Mouse (Mus musculus) monocyte, adult 5-6 weeks (primary cell): ENCODE measurements around the gene Nkiras2. TPM values are rescaled to one million over a fixed set of nuclear protein-coding genes. Genes with fewer than 3 reads are reported as not detected.

ENCODE experiments used
- total RNA-seq: library from RNA; stranded (forward); fragments of 200-1000, 200-491, 200-594 nt; gene quantifications from 3 replicates; pipeline ENCODE4 v1.2.3, GENCODE M21; 2017

Nkiras2 gene
- total RNA-seq, 1 experiment from 2014 or later = 54.5 TPM

Other genes starting within 250 kb of the Nkiras2 start
- gene Jup, start 221.5 kb upstream of the Nkiras2 start, total RNA-seq = 14.7 to 28.8 TPM (median 21.2 TPM) in 3 replicates
- gene P3h4, start 204.4 kb upstream of the Nkiras2 start, total RNA-seq = 0.64 to 5.3 TPM (median 3.1 TPM) in 3 replicates
- gene Fkbp10, start 203.5 kb upstream of the Nkiras2 start, total RNA-seq = 0.57 to 4.4 TPM (median 2.1 TPM) in 3 replicates
- gene Nt5c3b, start 177.4 kb upstream of the Nkiras2 start, total RNA-seq = 8.0 to 38.5 TPM (median 14.4 TPM) in 3 replicates
- 0.97 TPM in 1 of 3 replicates, not detected in the others for gene Klhl10, start 177.3 kb upstream of the Nkiras2 start, total RNA-seq
- 16.4 to 28.5 TPM (median 24.2 TPM) in 3 replicates for gene Klhl11, start 146.5 kb upstream of the Nkiras2 start, total RNA-seq
- gene Acly, start 91.2 kb upstream of the Nkiras2 start, total RNA-seq = 104 to 134 TPM (median 105 TPM) in 3 replicates
- gene Ttc25, start 73.6 kb upstream of the Nkiras2 start, total RNA-seq = 4.4 TPM in 1 of 3 replicates, not detected in the others
- gene Cnp, start 44.3 kb upstream of the Nkiras2 start, total RNA-seq = 22.6 to 33.8 TPM (median 25.9 TPM) in 3 replicates
- gene Dnajc7, start 924 bp downstream of the Nkiras2 start, total RNA-seq = 239 to 305 TPM (median 293 TPM) in 3 replicates
- gene Zfp385c, start 73.2 kb downstream of the Nkiras2 start, total RNA-seq = 0.32 to 0.76 TPM (median 0.49 TPM) in 3 replicates
- gene Dhx58, start 85.0 kb downstream of the Nkiras2 start, total RNA-seq = 26.9 to 31.5 TPM (median 28.6 TPM) in 3 replicates
- gene Kat2a, start 93.2 kb downstream of the Nkiras2 start, total RNA-seq = 6.1 to 9.9 TPM (median 7.1 TPM) in 3 replicates
- not detected in 3 replicates for gene Hspb9, start 94.6 kb downstream of the Nkiras2 start, total RNA-seq
- gene Rab5c, start 119.0 kb downstream of the Nkiras2 start, total RNA-seq = 163 to 176 TPM (median 171 TPM) in 3 replicates
- gene Kcnh4, start 140.7 kb downstream of the Nkiras2 start, total RNA-seq = not detected in 3 replicates
- gene Hcrt, start 143.7 kb downstream of the Nkiras2 start, total RNA-seq = not detected in 3 replicates
- gene Ghdc, start 151.7 kb downstream of the Nkiras2 start, total RNA-seq = 4.7 to 7.0 TPM (median 6.8 TPM) in 3 replicates
- 71.6 to 86.1 TPM (median 75.5 TPM) in 3 replicates for gene Stat5b, start 231.5 kb downstream of the Nkiras2 start, total RNA-seq
- gene Stat5a, start 240.1 kb downstream of the Nkiras2 start, total RNA-seq = 20.0 to 28.0 TPM (median 25.1 TPM) in 3 replicates